Mouse (Mus musculus): ENCODE measurements around the gene Shank1. TPM values are rescaled to one million over a fixed set of nuclear protein-coding genes. Genes with fewer than 3 reads are reported as not detected.
A peak's percentile ranks its signal among the peaks of the same experiment; 100 is the strongest.

Gene Shank1
- total and polyA plus RNA-seq, 2 experiments from 2014 or later, result 39.2 to 48.1 TPM

GRCm38 (mm10) chr7:44276461-44277249 is 33.4 kb upstream of the Shank1 start:
- 62% methylated on average over 10 of the region's 10 CpGs for WGBS
- H3K27me3 ChIP-seq (ENCODE audit: insufficient read depth, low read length), result 0 out of 2 replicates have a peak, but pooled peaks cover 4% of the 10 kb centered on the region
- no peak overlapping the region for H3K4me2 ChIP-seq (ENCODE audit: low read depth, low read length, poor library complexity, severe bottlenecking)
- H3K4me1 ChIP-seq (ENCODE audit: insufficient read depth, low read length), result no peaks in the 10 kb centered on the region
- H3K9me3 ChIP-seq (ENCODE audit: low read length), result no peaks in the 10 kb centered on the region
- ATAC-seq (ENCODE audit: low FRiP score) (no peak), DNase-seq (ENCODE audit: low spot score) (no peak)
- no peak overlapping the region for H3K4me3 ChIP-seq (ENCODE audit: low read depth, low read length)
- H3K27ac ChIP-seq (ENCODE audit: low read depth, low read length), result no peak overlapping the region
- no peak overlapping the region for H3K9ac ChIP-seq (replicated peaks; ENCODE audit: low read length, poor library complexity, severe bottlenecking)
- TF ChIP-seq CTCF (IDR thresholded peaks at IDR 0.05), result no peak
- no peaks in the 10 kb centered on the region for H3K36me3 ChIP-seq (ENCODE audit: insufficient read depth, low read length)

GRCm38 (mm10) chr7:44277250-44277622 is 32.8 kb upstream of the Shank1 start:
- 35% methylated on average over 2 of the region's 2 CpGs for WGBS
- DNase-seq (ENCODE audit: low spot score), result peak; percentile 47
- Histone ChIP-seq H3K4me3 (ENCODE audit: low read depth, low read length) (no peak overlapping the region), H3K4me1 (ENCODE audit: insufficient read depth, low read length) (no peaks in the 10 kb centered on the region), H3K36me3 (ENCODE audit: insufficient read depth, low read length) (no peaks in the 10 kb centered on the region), H3K4me2 (ENCODE audit: low read depth, low read length, poor library complexity, severe bottlenecking) (no peak overlapping the region), H3K9ac (replicated peaks; ENCODE audit: low read length, poor library complexity, severe bottlenecking) (no peak overlapping the region), H3K27ac (ENCODE audit: low read depth, low read length) (no peak overlapping the region), H3K9me3 (ENCODE audit: low read length) (no peaks in the 10 kb centered on the region), H3K27me3 (ENCODE audit: insufficient read depth, low read length) (0 out of 2 replicates have a peak, but pooled peaks cover 4% of the 10 kb centered on the region)
- ATAC-seq (ENCODE audit: low FRiP score), result 0 out of 2 replicates have a peak, but pooled peaks have one; percentile 25
- TF ChIP-seq CTCF (IDR thresholded peaks at IDR 0.05), result peak; percentile 74

GRCm38 (mm10) chr7:44280959-44281358 is 29.1 kb upstream of the Shank1 start:
- no peak for TF ChIP-seq CTCF (IDR thresholded peaks at IDR 0.05)
- H3K36me3 ChIP-seq (ENCODE audit: insufficient read depth, low read length), result no peaks in the 10 kb centered on the region
- no peak overlapping the region for H3K4me3 ChIP-seq (ENCODE audit: low read depth, low read length)
- H3K4me2 ChIP-seq (ENCODE audit: low read depth, low read length, poor library complexity, severe bottlenecking), result no peak overlapping the region
- no peaks in the 10 kb centered on the region for H3K4me1 ChIP-seq (ENCODE audit: insufficient read depth, low read length)
- H3K27me3 ChIP-seq (ENCODE audit: insufficient read depth, low read length), result no peaks in the 10 kb centered on the region
- no peak overlapping the region for H3K9ac ChIP-seq (replicated peaks; ENCODE audit: low read length, poor library complexity, severe bottlenecking)
- no peaks in the 10 kb centered on the region for H3K9me3 ChIP-seq (ENCODE audit: low read length)
- no peak overlapping the region for H3K27ac ChIP-seq (ENCODE audit: low read depth, low read length)
- DNase-seq (ENCODE audit: low spot score), result no peak
- ATAC-seq (ENCODE audit: low FRiP score), result peak; percentile 45; the same call in 1 of the 2 replicates
- 58% methylated on average over 1 of the region's 1 CpGs for WGBS

- TF ChIP-seq CTCF (IDR thresholded peaks at IDR 0.05), result no peak
- WGBS, result 61% methylated on average over 7 of the region's 7 CpGs
- H3K36me3 ChIP-seq (ENCODE audit: insufficient read depth, low read length), result no peaks in the 10 kb centered on the region
- H3K4me3 ChIP-seq (ENCODE audit: low read depth, low read length), result no peak overlapping the region
- H3K9me3 ChIP-seq (ENCODE audit: low read length), result no peaks in the 10 kb centered on the region
- no peak overlapping the region for H3K9ac ChIP-seq (replicated peaks; ENCODE audit: low read length, poor library complexity, severe bottlenecking)
- H3K27me3 ChIP-seq (ENCODE audit: insufficient read depth, low read length), result no peaks in the 10 kb centered on the region
- no peak overlapping the region for H3K4me2 ChIP-seq (ENCODE audit: low read depth, low read length, poor library complexity, severe bottlenecking)
- DNase-seq (ENCODE audit: low spot score) (peak; percentile 44), ATAC-seq (ENCODE audit: low FRiP score) (peak; percentile 50; the same call in 1 of the 2 replicates)
- H3K4me1 ChIP-seq (ENCODE audit: insufficient read depth, low read length), result no peaks in the 10 kb centered on the region
- H3K27ac ChIP-seq (ENCODE audit: low read depth, low read length), result peak overlapping the region; percentile 21; the same call in 1 of the 2 replicates
Measured at GRCm38 (mm10) chr7:44281586-44281985, 28.5 kb upstream of the Shank1 start.

GRCm38 (mm10) chr7:44287760-44288159 is 22.3 kb upstream of the Shank1 start:
- Histone ChIP-seq H3K4me2 (ENCODE audit: low read depth, low read length, poor library complexity, severe bottlenecking) (no peak overlapping the region), H3K27me3 (ENCODE audit: insufficient read depth, low read length) (no peaks in the 10 kb centered on the region), H3K9ac (replicated peaks; ENCODE audit: low read length, poor library complexity, severe bottlenecking) (no peak overlapping the region), H3K27ac (ENCODE audit: low read depth, low read length) (no peak overlapping the region), H3K4me1 (ENCODE audit: insufficient read depth, low read length) (no peaks in the 10 kb centered on the region), H3K9me3 (ENCODE audit: low read length) (no peaks in the 10 kb centered on the region), H3K36me3 (ENCODE audit: insufficient read depth, low read length) (no peaks in the 10 kb centered on the region), H3K4me3 (ENCODE audit: low read depth, low read length) (no peak overlapping the region)
- ATAC-seq (ENCODE audit: low FRiP score), result no peak
- 56% methylated on average over 7 of the region's 7 CpGs for whole genome bisulfite sequencing
- DNase-seq (ENCODE audit: low spot score), result no peak
- no peak for TF ChIP-seq CTCF (IDR thresholded peaks at IDR 0.05)

- H3K36me3 ChIP-seq (ENCODE audit: insufficient read depth, low read length), result no peaks in the 10 kb centered on the region
- no peaks in the 10 kb centered on the region for H3K27me3 ChIP-seq (ENCODE audit: insufficient read depth, low read length)
- H3K4me1 ChIP-seq (ENCODE audit: insufficient read depth, low read length), result no peaks in the 10 kb centered on the region
- no peak for ATAC-seq (ENCODE audit: low FRiP score)
- H3K9ac ChIP-seq (replicated peaks; ENCODE audit: low read length, poor library complexity, severe bottlenecking), result no peak overlapping the region
- no peak overlapping the region for H3K4me2 ChIP-seq (ENCODE audit: low read depth, low read length, poor library complexity, severe bottlenecking)
- no peak overlapping the region for H3K4me3 ChIP-seq (ENCODE audit: low read depth, low read length)
- no peak for DNase-seq (ENCODE audit: low spot score)
- no peaks in the 10 kb centered on the region for H3K9me3 ChIP-seq (ENCODE audit: low read length)
- no peak overlapping the region for H3K27ac ChIP-seq (ENCODE audit: low read depth, low read length)
- no peak for TF ChIP-seq CTCF (IDR thresholded peaks at IDR 0.05)
- WGBS, result 85% methylated on average over 4 of the region's 4 CpGs
Measured at GRCm38 (mm10) chr7:44290986-44291385, 19.1 kb upstream of the Shank1 start.
